Comparison of ENCODE assay signal across 8 mouse cellular contexts in the genomic region with DNA sequence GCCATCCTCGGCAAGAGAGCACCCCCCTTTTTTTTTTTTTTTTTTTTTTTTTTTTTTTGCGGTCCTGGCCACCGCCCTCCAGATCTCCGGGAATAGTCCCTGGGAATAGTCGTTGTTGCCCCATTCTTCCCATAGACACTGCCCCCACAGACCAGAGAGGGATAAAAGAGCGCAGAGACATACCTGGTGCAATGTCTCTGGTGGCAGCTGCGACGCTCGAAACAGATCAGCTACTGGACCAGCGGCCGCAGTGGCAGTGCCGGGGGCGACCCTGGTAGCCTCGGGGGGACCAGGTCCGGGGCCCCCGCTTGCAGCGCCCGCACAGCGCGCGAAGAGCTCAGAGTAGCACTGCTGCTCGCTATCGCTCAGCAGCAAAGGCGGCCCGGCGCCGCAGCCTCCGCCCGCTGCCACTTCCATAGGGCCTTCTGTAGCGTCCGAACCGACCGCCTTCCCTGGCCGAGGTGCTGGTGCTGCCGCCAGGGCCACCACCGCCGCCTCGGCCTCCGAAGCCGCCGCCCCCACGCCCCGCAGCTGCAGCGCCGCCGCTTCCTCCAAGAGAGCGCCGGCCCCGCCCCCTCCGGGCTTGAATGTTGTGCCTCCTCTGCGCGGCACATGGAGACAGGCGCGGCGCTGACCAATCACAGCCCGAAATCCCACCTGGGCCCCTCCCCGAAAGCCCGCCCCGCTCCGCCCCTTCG. TPM values are rescaled to one million over a fixed set of nuclear protein-coding genes. Genes with fewer than 3 reads are reported as not detected.
DNase-seq lines count a peak whose midpoint lies in the region; ATAC-seq lines count a peak whose summit lies in the region.

Reps2 (minus strand) TSS at position 559 of the 698 bp plus-strand sequence.

- H3K27me3 ChIP-seq in hindbrain, embryonic 15.5 days: no peaks in the 10 kb centered on the region

- H3K36me3 ChIP-seq in hindbrain, embryonic 15.5 days: no peaks in the 10 kb centered on the region

- H3K4me3 ChIP-seq in hindbrain, embryonic 15.5 days: peak within 1 kb of the TSS; percentile 67

- peak; percentile 97 for ATAC-seq in hindbrain, embryonic 15.5 days (ENCODE audit: low FRiP score, low read depth)

- H3K9me3 ChIP-seq in hindbrain, embryonic 15.5 days: no peaks in the 10 kb centered on the region

- peak within 1 kb of the TSS; percentile 74 for H3K9ac ChIP-seq in hindbrain, embryonic 15.5 days

- whole genome bisulfite sequencing in hindbrain, embryonic 15.5 days: 17% methylated on average over 51 of the region's 61 CpGs

- H3K4me2 ChIP-seq in hindbrain, embryonic 15.5 days: peak within 1 kb of the TSS; percentile 66

- H3K4me1 ChIP-seq in hindbrain, embryonic 15.5 days (replicated peaks): no peaks in the 10 kb centered on the region

- H3K27ac ChIP-seq in hindbrain, embryonic 15.5 days (replicated peaks): 0 out of 2 replicates have a peak within 1 kb of the TSS, but pooled peaks have one; percentile 48

- peak; percentile 64 to 79 for DNase-seq in adrenal gland, adult (ENCODE audit: inconsistent age in 2 of 2, low spot score in 1 of 2)
- DNase-seq in cerebellum, postnatal 4 days (ENCODE audit: low spot score in 2 of 2): peak; percentile 29 to 61
- DNase-seq in gastrocnemius, adult 18-20 months (ENCODE audit: low spot score): peak; percentile 55
- peak; percentile 70 to 77 for DNase-seq in left cerebral cortex, adult 18-20 months (ENCODE audit: low spot score in 2 of 2)
- peak; percentile 90 for DNase-seq in lung, postnatal 36 days
- peak; percentile 87 for DNase-seq in right cerebral cortex, adult 18-20 months
- peak; percentile 56 for DNase-seq in urinary bladder, adult 2 months (ENCODE audit: low spot score)

RNA-seq across cellular contexts. Expression of gene Reps2, which starts in this region (rescaled TPM):
- total RNA-seq in gastrocnemius, adult 18-20 months (2021): 1 to 10 TPM in 1 of 2 experiments, under 1 TPM in 1; 0.96 to 1.5 TPM
- polyA plus RNA-seq in hindbrain, embryonic 15.5 days (2015; fragmentation: Nextera tagmentation; extraction: Ambion mirVana): 3.2 and 3.4 TPM in 2 replicates
- total RNA-seq in left cerebral cortex, adult 18-20 months (2021): 100 to 1,000 TPM; 143 to 151 TPM
- polyA plus RNA-seq in urinary bladder, adult 2 months (2012; rRNA removed): 5.6 and 7.3 TPM in 2 replicates

Comparison
In these comparisons a context has a peak if more than half of its experiments do, and no peak if none do; other contexts are left out.
1. Peak in every context shown above with its lines: DNase-seq, ATAC-seq, H3K4me3 ChIP-seq and H3K27ac ChIP-seq.
2. RNA of gene Reps2 (total RNA-seq): 143 to 151 TPM in left cerebral cortex, adult 18-20 months; 0.96 to 1.5 TPM in gastrocnemius, adult 18-20 months; every median in the first group is over 10 times any median in the second.